Mouse (Mus musculus) CH12.LX (cell line): ENCODE data around the gene St6gal1. TPM values are rescaled to one million over a fixed set of nuclear protein-coding genes. Genes with fewer than 3 reads are reported as not detected.
A peak's percentile ranks its signal among the peaks of the same experiment; 100 is the strongest.

Experiments used
- DNase-seq: peaks from one replicate; pipeline ENCODE4 v3.0.0-alpha.2; 2013; ENCODE audit errors: extremely low read depth
- H3K27ac ChIP-seq: 2 replicates; pipeline ENCODE4 v1.5.1; 2012; ENCODE audit warnings: low read depth, mild to moderate bottlenecking, control low read depth, moderate library complexity; ENCODE audit not compliant: insufficient read depth
- H3K27me3 ChIP-seq: replicated peaks from 2 replicates; pipeline ENCODE3; 2012; ENCODE audit warnings: inconsistent platforms
- H3K36me3 ChIP-seq, 2 experiments: replicated peaks in 1 of 2; 2 replicates each; pipeline versions ENCODE3 to v1.6.1; 2012; ENCODE audit warnings: inconsistent platforms in 1 of 2, low read length in 1 of 2, mild to moderate bottlenecking in 1 of 2, mixed read lengths in 1 of 2, moderate library complexity in 1 of 2; ENCODE audit not compliant: control insufficient read depth in 1 of 2, insufficient read depth in 1 of 2
- H3K4me1 ChIP-seq, 2 experiments: 2 replicates each; pipeline ENCODE4 v1.6.1; 2012; ENCODE audit warnings: inconsistent platforms in 1 of 2, moderate library complexity in 1 of 2; ENCODE audit not compliant: insufficient read depth in 2 of 2, control insufficient read depth in 1 of 2
- H3K4me2 ChIP-seq: 2 replicates; pipeline ENCODE4 v1.6.1; 2012; ENCODE audit warnings: low read depth, mild to moderate bottlenecking, control low read depth; ENCODE audit not compliant: poor library complexity, insufficient read depth, severe bottlenecking
- H3K4me3 ChIP-seq, 3 experiments: fragments of 150-350 bp in 1 of 3; sonication (generic) in 1 of 3; replicated peaks in 1 of 3; 2 replicates each; pipeline versions ENCODE3 to v1.5.1; 2011 to 2012; ENCODE audit warnings: low read depth in 2 of 3, low read length in 2 of 3, mild to moderate bottlenecking in 2 of 3, moderate library complexity in 2 of 3, control low read depth in 1 of 3, improper control_type of control experiment in 1 of 3, inconsistent platforms in 1 of 3, mixed read lengths in 1 of 3; ENCODE audit not compliant: poor library complexity in 1 of 3
- H3K79me2 ChIP-seq: replicated peaks from 2 replicates; pipeline ENCODE4 v1.6.1; 2012; ENCODE audit warnings: mild to moderate bottlenecking, moderate library complexity; ENCODE audit not compliant: control insufficient read depth, poor library complexity, insufficient read depth, severe bottlenecking; ENCODE audit errors: extremely low read depth
- H3K9ac ChIP-seq: 2 replicates; pipeline ENCODE4 v1.6.1; 2012; ENCODE audit warnings: low read depth, mild to moderate bottlenecking, control low read depth, moderate library complexity; ENCODE audit not compliant: insufficient read depth
- H3K9me3 ChIP-seq: replicated peaks from 2 replicates; pipeline ENCODE3; 2012; ENCODE audit warnings: low read length, inconsistent platforms, mixed read lengths
- BHLHE40 ChIP-seq: IDR thresholded peaks from 2 replicates; pipeline ENCODE4 v1.6.1; 2011; ENCODE audit warnings: mild to moderate bottlenecking, low read depth, low read length, improper control_type of control experiment
- CHD1 ChIP-seq: IDR thresholded peaks from 2 replicates; pipeline ENCODE4 v1.6.1; 2012; ENCODE audit warnings: low read depth, low read length, improper control_type of control experiment, inconsistent platforms
- CHD2 ChIP-seq: IDR thresholded peaks from 2 replicates; pipeline ENCODE4 v1.6.1; 2011; ENCODE audit warnings: low read length, improper control_type of control experiment
- CTCF ChIP-seq, 2 experiments: IDR thresholded peaks in 1 of 2; conservative IDR thresholded peaks in 1 of 2; 2 replicates each; pipeline ENCODE4 v1.5.1; 2011 to 2012; ENCODE audit warnings: low read depth in 2 of 2, low read length in 2 of 2, improper control_type of control experiment in 1 of 2, inconsistent platforms in 1 of 2, mild to moderate bottlenecking in 1 of 2, moderate library complexity in 1 of 2
- E2F4 ChIP-seq: IDR thresholded peaks from 2 replicates; pipeline ENCODE4 v1.6.1; 2011; ENCODE audit warnings: low read depth, low read length, improper control_type of control experiment; ENCODE audit not compliant: insufficient replicate concordance
- ELF1 ChIP-seq: IDR thresholded peaks from 2 replicates; pipeline ENCODE4 v1.6.1; 2014; ENCODE audit warnings: low read depth, mild to moderate bottlenecking, inconsistent platforms, low read length, improper control_type of control experiment
- EP300 ChIP-seq: IDR thresholded peaks from 2 replicates; pipeline ENCODE4 v1.6.1; 2011; ENCODE audit warnings: low read length, improper control_type of control experiment
- ETS1 ChIP-seq: conservative IDR thresholded peaks from 2 replicates; pipeline ENCODE4 v1.6.1; 2012; ENCODE audit warnings: low read depth, mild to moderate bottlenecking, inconsistent platforms, low read length, improper control_type of control experiment, moderate library complexity
- HCFC1 ChIP-seq: IDR thresholded peaks from 2 replicates; pipeline ENCODE4 v1.6.1; 2012; ENCODE audit warnings: low read depth, mild to moderate bottlenecking, inconsistent platforms, low read length, improper control_type of control experiment
- IRF4 ChIP-seq: IDR thresholded peaks from 2 replicates; pipeline ENCODE4 v1.6.1; 2014; ENCODE audit warnings: low read depth, mild to moderate bottlenecking, inconsistent platforms, low read length, improper control_type of control experiment
- JUN ChIP-seq: IDR thresholded peaks from 2 replicates; pipeline ENCODE4 v1.6.1; 2011; ENCODE audit warnings: low read depth, mild to moderate bottlenecking, low read length, improper control_type of control experiment, moderate library complexity; ENCODE audit not compliant: insufficient read depth
- JUND ChIP-seq: conservative IDR thresholded peaks from 2 replicates; pipeline ENCODE4 v1.6.1; 2011; ENCODE audit warnings: low read depth, low read length, improper control_type of control experiment
- KAT2A ChIP-seq: IDR thresholded peaks from 2 replicates; pipeline ENCODE4 v1.6.1; 2012; ENCODE audit warnings: low read length, improper control_type of control experiment, inconsistent platforms; ENCODE audit not compliant: insufficient replicate concordance
- MAFK ChIP-seq: IDR thresholded peaks from 2 replicates; pipeline ENCODE4 v1.6.1; 2011; ENCODE audit warnings: low read length, improper control_type of control experiment; ENCODE audit not compliant: insufficient replicate concordance
- MAX ChIP-seq: IDR thresholded peaks from 2 replicates; pipeline ENCODE4 v1.6.1; 2011; ENCODE audit warnings: low read length, improper control_type of control experiment
- MEF2A ChIP-seq: IDR thresholded peaks from 2 replicates; pipeline ENCODE4 v1.6.1; 2014; ENCODE audit warnings: low read depth, mild to moderate bottlenecking, inconsistent platforms, low read length, improper control_type of control experiment, borderline replicate concordance
- MXI1 ChIP-seq: IDR thresholded peaks from 2 replicates; pipeline ENCODE4 v1.6.1; 2011; ENCODE audit warnings: mild to moderate bottlenecking, low read depth, low read length, improper control_type of control experiment
- MYC ChIP-seq: IDR thresholded peaks from 2 replicates; pipeline ENCODE4 v1.6.1; 2011; ENCODE audit warnings: low read depth, mild to moderate bottlenecking, improper control_type of control experiment, low read length
- NELFE ChIP-seq: IDR thresholded peaks from 2 replicates; pipeline ENCODE4 v1.6.1; 2011; ENCODE audit warnings: low read depth, low read length, improper control_type of control experiment
- NRF1 ChIP-seq: IDR thresholded peaks from 2 replicates; pipeline ENCODE4 v1.6.1; 2014; ENCODE audit warnings: low read depth, mild to moderate bottlenecking, inconsistent platforms, low read length, improper control_type of control experiment, moderate library complexity
- PAX5 ChIP-seq: IDR thresholded peaks from 2 replicates; pipeline ENCODE4 v1.6.1; 2012; ENCODE audit warnings: low read length, inconsistent platforms, mixed read lengths
- POLR2A ChIP-seq: IDR thresholded peaks from 2 replicates; pipeline ENCODE4 v1.6.1; 2011; ENCODE audit warnings: low read depth, mild to moderate bottlenecking, improper control_type of control experiment, low read length
- POLR2AphosphoS2 ChIP-seq: IDR thresholded peaks from 2 replicates; pipeline ENCODE4 v1.6.1; 2011; ENCODE audit warnings: low read depth, low read length, improper control_type of control experiment
- RAD21 ChIP-seq: IDR thresholded peaks from 2 replicates; pipeline ENCODE4 v1.6.1; 2011; ENCODE audit warnings: low read depth, mild to moderate bottlenecking, low read length, improper control_type of control experiment, moderate library complexity
- RCOR1 ChIP-seq: conservative IDR thresholded peaks from 2 replicates; pipeline ENCODE4 v1.6.1; 2012; ENCODE audit warnings: low read depth, mild to moderate bottlenecking, inconsistent platforms, low read length, improper control_type of control experiment
- SIN3A ChIP-seq: IDR thresholded peaks from 2 replicates; pipeline ENCODE4 v1.6.1; 2012; ENCODE audit warnings: low read length, improper control_type of control experiment, inconsistent platforms
- SMC3 ChIP-seq: IDR thresholded peaks from 2 replicates; pipeline ENCODE4 v1.6.1; 2011; ENCODE audit warnings: low read depth, low read length, improper control_type of control experiment
- TBP ChIP-seq: conservative IDR thresholded peaks from 2 replicates; pipeline ENCODE4 v1.6.1; 2011; ENCODE audit warnings: low read depth, low read length, improper control_type of control experiment
- TCF12 ChIP-seq: IDR thresholded peaks from 2 replicates; pipeline ENCODE4 v1.6.1; 2014; ENCODE audit warnings: low read depth, mild to moderate bottlenecking, inconsistent platforms, low read length, improper control_type of control experiment
- UBTF ChIP-seq: IDR thresholded peaks from 2 replicates; pipeline ENCODE4 v1.6.1; 2012; ENCODE audit warnings: low read depth, mild to moderate bottlenecking, inconsistent platforms, low read length, improper control_type of control experiment, moderate library complexity
- USF2 ChIP-seq: conservative IDR thresholded peaks from 2 replicates; pipeline ENCODE4 v1.6.1; 2011; ENCODE audit warnings: low read depth, low read length, improper control_type of control experiment
- ZC3H11A ChIP-seq: IDR thresholded peaks from 2 replicates; pipeline ENCODE4 v1.6.1; 2012; ENCODE audit warnings: low read depth, mild to moderate bottlenecking, inconsistent platforms, low read length, improper control_type of control experiment
- ZNF384 ChIP-seq: IDR thresholded peaks from 2 replicates; pipeline ENCODE4 v1.6.1; 2012; ENCODE audit warnings: low read depth, low read length, improper control_type of control experiment, inconsistent platforms
- dilution Hi-C: fragments of 300-500 bp; cut with MboI; formaldehyde crosslinking; loops from 2 replicates; pipeline ENCODE4 v1.14.3; 2020; ENCODE audit warnings: low sequenced_read_pairs; ENCODE audit not compliant: extremely low pct_unique_long_range_greater_than_20kb, extremely low pct_ligation_motif_present
- in situ Hi-C: fragments of 300-500 bp; cut with MboI; formaldehyde crosslinking; loops from 3 replicates; pipeline ENCODE4 v1.14.3; 2019; ENCODE audit warnings: low sequenced_read_pairs, low pct_ligation_motif_present, low pct_unique_long_range_greater_than_20kb, mixed read lengths
- polyA plus RNA-seq: library from polyadenylated mRNA; unstranded; fragments of >175 nt; gene quantifications from 2 replicates; pipeline ENCODE4 v1.2.1, GENCODE M21; 2012; ENCODE audit warnings: low read depth; ENCODE audit not compliant: insufficient read length
- total RNA-seq, 2 experiments: library from RNA; depleted of rRNA; stranded (reverse); fragments of 300-350 nt in 1 of 2; fragments of >200 nt in 1 of 2; gene quantifications; 2 replicates each; pipeline ENCODE4 v1.2.3; 2012 to 2014

Gene St6gal1
- total and polyA plus RNA-seq, 3 experiments, result 64.5 to 168 (median 67.8) TPM

GRCm38 (mm10) chr16:23401959-23402358 is 177.4 kb downstream of the St6gal1 start:
- Histone ChIP-seq H3K4me1 (peaks cover 0 to 31% of the 10 kb centered on the region in 2 experiments; a peak in 2 of 4 replicates), H3K9ac (no peak overlapping the region), H3K27me3 (no peaks in the 10 kb centered on the region), H3K4me2 (no peak overlapping the region)
- TF ChIP-seq MEF2A (no peak), MAFK (no peak), RCOR1 (no peak)
- TF ChIP-seq, all 38 proteins: peak for 0
- in situ Hi-C loops, result no loop called here
- dilution Hi-C loops, result no loop called here
- H3K9me3 ChIP-seq, result no peaks in the 10 kb centered on the region
- no peaks in the 10 kb centered on the region for H3K36me3 ChIP-seq
- H3K79me2 ChIP-seq, result no peaks in the 10 kb centered on the region
- H3K27ac ChIP-seq, result no peak overlapping the region
- no peak for DNase-seq
- no peak overlapping the region for H3K4me3 ChIP-seq

- Histone ChIP-seq H3K9ac (no peak overlapping the region), H3K4me2 (no peak overlapping the region), H3K4me1 (peaks cover 0 to 25% of the 10 kb centered on the region in 2 experiments; a peak in 2 of 4 replicates), H3K9me3 (no peaks in the 10 kb centered on the region), H3K4me3 (no peak overlapping the region), H3K27ac (no peak overlapping the region), H3K36me3 (no peaks in the 10 kb centered on the region), H3K27me3 (no peaks in the 10 kb centered on the region), H3K79me2 (no peaks in the 10 kb centered on the region)
- dilution Hi-C loops (no loop called here), in situ Hi-C loops (no loop called here)
- DNase-seq, result peak; percentile 89
- TF ChIP-seq BHLHE40 (no peak), MXI1 (no peak), CHD2 (no peak), NELFE (peak; percentile 59; the same call in 1 of the 2 replicates), HCFC1 (no peak), CTCF (conservative IDR thresholded peaks at IDR 0.05 in 1 of 2, IDR thresholded peaks at IDR 0.05 in 1 of 2; ENCODE audit: low read depth in 2 of 2, low read length in 2 of 2) (peak; percentile 76 to 96), JUN (no peak), RAD21 (peak; percentile 97), MYC (no peak), JUND (no peak), ETS1 (no peak), TBP (no peak), NRF1 (no peak), CHD1 (no peak), SMC3 (peak; percentile 98), SIN3A (no peak), KAT2A (no peak), POLR2A (no peak), USF2 (no peak), E2F4 (no peak), EP300 (no peak; the same call in 1 of the 2 replicates), POLR2AphosphoS2 (no peak), IRF4 (peak; percentile 12; the same call in 1 of the 2 replicates), ZC3H11A (peak; percentile 97), ELF1 (0 out of 2 replicates have a peak, but pooled peaks have one; percentile 21), MEF2A (peak; percentile 28; the same call in 1 of the 2 replicates), PAX5 (no peak), TCF12 (no peak; the same call in none of the 2 replicates), ZNF384 (no peak), MAX (no peak), UBTF (no peak)
These were observed 178.6 kb downstream of the St6gal1 start for GRCm38 (mm10) chr16:23403008-23403755.
